ENCODE assay signal across 12 mouse cellular contexts in genomic region chr2:151969396-151969795, GRCm38 (mm10). TPM values are rescaled to one million over a fixed set of nuclear protein-coding genes. Genes with fewer than 3 reads are reported as not detected.
A peak's percentile ranks its signal among the peaks of the same experiment; 100 is the strongest.
DNase-seq lines count a peak whose midpoint lies in the region; ATAC-seq lines count a peak whose summit lies in the region.
"Had no signal": no experiment of that assay in that cellular context is flagged by ENCODE, and none has a peak within 500 bp of the region (broad histone marks: within the 10 kb centered on the region; RNA-seq: fewer than 3 reads in every experiment).

No protein-coding gene starts in this region.

- H3K4me2 ChIP-seq in hindbrain, embryonic 13.5 days: peak overlapping the region; percentile 83
- peak overlapping the region; percentile 84 for H3K4me2 ChIP-seq in midbrain, embryonic 14.5 days (ENCODE audit: low read length)

- peaks cover 82% of the 10 kb centered on the region for H3K4me1 ChIP-seq in embryonic facial prominence, embryonic 10.5 days
- H3K4me1 ChIP-seq in hindbrain, embryonic 13.5 days (replicated peaks): peaks cover 85% of the 10 kb centered on the region
- H3K4me1 ChIP-seq in midbrain, embryonic 14.5 days (ENCODE audit: control insufficient read depth, insufficient read depth, low read length): peaks cover 65% of the 10 kb centered on the region

- H3K27ac ChIP-seq in embryonic facial prominence, embryonic 10.5 days (replicated peaks): peak overlapping the region; percentile 88; the same call in 1 of the 2 replicates
- H3K27ac ChIP-seq in hindbrain, embryonic 13.5 days: 0 out of 2 replicates have a peak overlapping the region, but pooled peaks have one; percentile 94
- H3K27ac ChIP-seq in midbrain, embryonic 14.5 days (replicated peaks; ENCODE audit: low read depth, low read length): no peak overlapping the region
- H3K27ac ChIP-seq: macrophage had no signal

- peak overlapping the region; percentile 88 for H3K9ac ChIP-seq in hindbrain, embryonic 13.5 days
- H3K9ac ChIP-seq in midbrain, embryonic 14.5 days (replicated peaks; ENCODE audit: low read length): no peak overlapping the region

- peak overlapping the region; percentile 58 for H3K4me3 ChIP-seq in embryonic facial prominence, embryonic 10.5 days
- H3K4me3 ChIP-seq in hindbrain, embryonic 13.5 days: peak overlapping the region; percentile 49
- H3K4me3 ChIP-seq in midbrain, embryonic 14.5 days (replicated peaks; ENCODE audit: low read depth, low read length): 0 out of 2 replicates have a peak overlapping the region, but pooled peaks have one; percentile 51

- WGBS in embryonic facial prominence, embryonic 10.5 days: 94% methylated on average over 6 of the region's 6 CpGs
- WGBS in hindbrain, embryonic 13.5 days: 92% methylated on average over 6 of the region's 6 CpGs
- 93% methylated on average over 6 of the region's 6 CpGs for WGBS in midbrain, embryonic 14.5 days

- H3K9me3 ChIP-seq in embryonic facial prominence, embryonic 10.5 days: no peaks in the 10 kb centered on the region
- H3K9me3 ChIP-seq in hindbrain, embryonic 13.5 days: no peaks in the 10 kb centered on the region
- no peaks in the 10 kb centered on the region for H3K9me3 ChIP-seq in midbrain, embryonic 14.5 days (ENCODE audit: control insufficient read depth, low read length)
- H3K9me3 ChIP-seq: heart, embryonic 10.5 days had no signal

- peaks cover 34% of the 10 kb centered on the region for H3K36me3 ChIP-seq in embryonic facial prominence, embryonic 10.5 days (replicated peaks)
- H3K36me3 ChIP-seq in hindbrain, embryonic 13.5 days: 0 out of 2 replicates have a peak, but pooled peaks cover 3% of the 10 kb centered on the region
- no peaks in the 10 kb centered on the region for H3K36me3 ChIP-seq in midbrain, embryonic 14.5 days (ENCODE audit: control insufficient read depth, insufficient read depth, low read length)

- ATAC-seq in hindbrain, embryonic 13.5 days (ENCODE audit: low FRiP score): no peak
- no peak for ATAC-seq in midbrain, embryonic 14.5 days (ENCODE audit: low FRiP score, low TSS enrichment)

- peak; percentile 21 for DNase-seq in adrenal gland, adult 2 months
- DNase-seq in adrenal gland, postnatal 14 days: no peak
- no peak for DNase-seq in embryonic facial prominence, embryonic 10.5 days (ENCODE audit: low spot score)
- peak; percentile 2 for DNase-seq in midbrain, embryonic 14.5 days
- DNase-seq in right cerebral cortex, postnatal 36 days (ENCODE audit: low spot score in 2 of 2): no peak
- DNase-seq in kidney, postnatal 4 days: no peak
- no peak for DNase-seq in right cerebral cortex, postnatal 10 days (ENCODE audit: low spot score in 2 of 2)
- DNase-seq: cerebellum, adult 9-10 months had no signal

- peaks cover 42% of the 10 kb centered on the region for H3K27me3 ChIP-seq in embryonic facial prominence, embryonic 10.5 days (replicated peaks; ENCODE audit: low read depth, poor library complexity, severe bottlenecking)
- 0 out of 2 replicates have a peak, but pooled peaks cover 6% of the 10 kb centered on the region for H3K27me3 ChIP-seq in hindbrain, embryonic 13.5 days
- no peaks in the 10 kb centered on the region for H3K27me3 ChIP-seq in midbrain, embryonic 14.5 days (ENCODE audit: control insufficient read depth, insufficient read depth, low read length)

RNA-seq across cellular contexts. Expression of gene Fam110a, which starts 10.6 kb away (rescaled TPM):
- total RNA-seq in adrenal gland, adult 2 months (2021): 10 to 100 TPM in 1 of 2 experiments, 1 to 10 TPM in 1; 8.5 to 11.3 TPM
- polyA plus RNA-seq in adrenal gland, adult 2 months (2012; rRNA removed): 24.1 and 24.6 TPM in 2 replicates
- 8.2 and 8.5 TPM in 2 replicates for total RNA-seq in adrenal gland, postnatal 14 days (2021)
- 48.4 and 55.0 TPM in 2 replicates for polyA plus RNA-seq in embryonic facial prominence, embryonic 10.5 days (2016; fragmentation: Nextera tagmentation; extraction: Ambion mirVana)
- 68.1 and 71.4 TPM in 2 replicates for polyA plus RNA-seq in hindbrain, embryonic 13.5 days (2015; fragmentation: Nextera tagmentation; extraction: Ambion mirVana)
- polyA plus RNA-seq in midbrain, embryonic 14.5 days (2014; fragmentation: Nextera tagmentation; extraction: Ambion mirVana): 55.8 and 67.5 TPM in 2 replicates

RNA-seq across cellular contexts. Expression of gene Slc52a3, which starts 26.9 kb away (rescaled TPM):
- total RNA-seq in adrenal gland, adult 2 months (2021): 1 to 10 TPM; 3.1 to 5.4 TPM
- 5.7 and 6.9 TPM in 2 replicates for polyA plus RNA-seq in adrenal gland, adult 2 months (2012; rRNA removed)
- total RNA-seq in adrenal gland, postnatal 14 days (2021): 1.6 and 2.4 TPM in 2 replicates
- 0.63 and 0.80 TPM in 2 replicates for polyA plus RNA-seq in embryonic facial prominence, embryonic 10.5 days (2016; fragmentation: Nextera tagmentation; extraction: Ambion mirVana)
- 0.55 and 1.2 TPM in 2 replicates for polyA plus RNA-seq in hindbrain, embryonic 13.5 days (2015; fragmentation: Nextera tagmentation; extraction: Ambion mirVana)
- polyA plus RNA-seq in midbrain, embryonic 14.5 days (2014; fragmentation: Nextera tagmentation; extraction: Ambion mirVana): 0.42 and 0.74 TPM in 2 replicates
- polyA plus RNA-seq: macrophage had no signal

RNA-seq across cellular contexts. Expression of gene Angpt4, which starts 58.4 kb away (rescaled TPM):
- total RNA-seq in adrenal gland, adult 2 months (2021): 1 to 10 TPM in 1 of 2 experiments, under 1 TPM in 1; 0.63 to 1.6 TPM
- polyA plus RNA-seq in adrenal gland, adult 2 months (2012; rRNA removed): 1.1 and 1.9 TPM in 2 replicates
- total RNA-seq in adrenal gland, postnatal 14 days (2021): 0.26 and 0.33 TPM in 2 replicates
- polyA plus RNA-seq in embryonic facial prominence, embryonic 10.5 days (2016; fragmentation: Nextera tagmentation; extraction: Ambion mirVana): 0.27 and 0.73 TPM in 2 replicates
- polyA plus RNA-seq in hindbrain, embryonic 13.5 days (2015; fragmentation: Nextera tagmentation; extraction: Ambion mirVana): 0.35 and 0.64 TPM in 2 replicates
- 0.17 TPM in 1 of 2 replicates, not detected in the other for polyA plus RNA-seq in midbrain, embryonic 14.5 days (2014; fragmentation: Nextera tagmentation; extraction: Ambion mirVana)
- total RNA-seq: hematopoietic stem cell, adult 5-6 weeks had no signal
- polyA plus RNA-seq: macrophage had no signal

Comparison
In these comparisons a context has a peak if more than half of its experiments do, and no peak if none do; other contexts are left out.
1. DNase-seq: peak in adrenal gland, adult 2 months (single experiment) and midbrain, embryonic 14.5 days (single experiment); none in adrenal gland, postnatal 14 days (single experiment), embryonic facial prominence, embryonic 10.5 days (single experiment), right cerebral cortex, postnatal 36 days (0 of 2), kidney, postnatal 4 days (0 of 2) and right cerebral cortex, postnatal 10 days (0 of 2).
2. Peak in every context shown above with its lines, with median percentiles within 50 percentile points of each other: H3K4me3 ChIP-seq.